Mouse (Mus musculus): ENCODE measurements around the gene Pole4.

The Pole4 gene

GRCm38 (mm10) chr6:82613201-82613600 lies 92.0 kb downstream of the Pole4 start:
- no peak for DNase-seq (ENCODE audit: low read depth)

- DNase-seq (ENCODE audit: low read depth): no peak
These were observed 94.1 kb downstream of the Pole4 start for GRCm38 (mm10) chr6:82611049-82611448.

GRCm38 (mm10) chr6:82609339-82609926 lies 95.7 kb downstream of the Pole4 start:
- no peak for DNase-seq (ENCODE audit: low read depth)

GRCm38 (mm10) chr6:82608756-82609155 lies 96.4 kb downstream of the Pole4 start:
- no peak for DNase-seq (ENCODE audit: low read depth)

- DNase-seq (ENCODE audit: low read depth): no peak
These were observed 100.4 kb downstream of the Pole4 start for GRCm38 (mm10) chr6:82604791-82605190.

GRCm38 (mm10) chr6:82603665-82604064 lies 101.5 kb downstream of the Pole4 start:
- peak; percentile 30 for DNase-seq (ENCODE audit: low read depth)

GRCm38 (mm10) chr6:82603228-82603627 lies 101.9 kb downstream of the Pole4 start:
- DNase-seq (ENCODE audit: low read depth): no peak

- DNase-seq (ENCODE audit: low read depth): no peak
These were observed 109.6 kb downstream of the Pole4 start for GRCm38 (mm10) chr6:82595461-82596090.

- DNase-seq (ENCODE audit: low read depth): no peak
These were observed 115.8 kb downstream of the Pole4 start for GRCm38 (mm10) chr6:82589387-82589786.

GRCm38 (mm10) chr6:82585396-82585795 lies 119.8 kb downstream of the Pole4 start:
- no peak for DNase-seq (ENCODE audit: low read depth)

GRCm38 (mm10) chr6:82575445-82575844 lies 129.7 kb downstream of the Pole4 start:
- peak; percentile 19 for DNase-seq (ENCODE audit: low read depth)

All from c-Kit-positive CD71-negative TER-119-negative erythroid progenitor cells, embryonic 14.5 days (primary cell).